Mouse (Mus musculus) embryonic fibroblast, embryonic 13.5 days (primary cell): ENCODE measurements around the gene Slc25a21. TPM values are rescaled to one million over a fixed set of nuclear protein-coding genes. Genes with fewer than 3 reads are reported as not detected.

Experiments used
- H3K27ac ChIP-seq: 2 replicates; pipeline ENCODE4 v1.5.1; 2012; ENCODE audit warnings: low read length, control low read depth, inconsistent platforms; ENCODE audit not compliant: insufficient read depth
- H3K4me1 ChIP-seq: 2 replicates; pipeline ENCODE4 v1.6.1; 2011; ENCODE audit warnings: low read length; ENCODE audit not compliant: control insufficient read depth, insufficient read depth
- H3K4me3 ChIP-seq: 2 replicates; pipeline ENCODE4 v1.5.1; 2011; ENCODE audit warnings: mild to moderate bottlenecking, control low read depth, low read length; ENCODE audit not compliant: insufficient read depth
- CTCF ChIP-seq: IDR thresholded peaks from 2 replicates; pipeline ENCODE4 v1.5.1; 2011; ENCODE audit warnings: mild to moderate bottlenecking, control low read depth, low read length, moderate library complexity, borderline replicate concordance; ENCODE audit not compliant: insufficient read depth
- POLR2A ChIP-seq: IDR thresholded peaks from 2 replicates; pipeline ENCODE4 v1.6.1; 2011; ENCODE audit warnings: low read depth, mild to moderate bottlenecking, control low read depth, low read length, moderate library complexity
- polyA plus RNA-seq: library from polyadenylated mRNA; stranded (reverse); fragments of >200 nt; gene quantifications from 2 replicates; pipeline ENCODE4 v1.2.4, GENCODE M21; 2011; ENCODE audit warnings: low read depth; ENCODE audit not compliant: missing spikeins, insufficient read length

Slc25a21 gene
- polyA plus RNA-seq, 1 experiment = 0.19 TPM

GRCm38 (mm10) chr12:57211353-57212311, 14.4 kb upstream of the Slc25a21 start:
- TF ChIP-seq CTCF = no peak
- TF ChIP-seq POLR2A = 0 out of 2 replicates have a peak, but pooled peaks have one; percentile 27
- Histone ChIP-seq H3K4me1 (no peaks in the 10 kb centered on the region; the same call in 1 of the 2 replicates), H3K4me3 (peak overlapping the region; percentile 22), H3K27ac (no peak overlapping the region)

- Histone ChIP-seq H3K27ac (no peak overlapping the region), H3K4me1 (no peaks in the 10 kb centered on the region), H3K4me3 (no peak overlapping the region)
- TF ChIP-seq POLR2A = no peak
These were observed 7.1 kb upstream of the Slc25a21 start for GRCm38 (mm10) chr12:57204276-57204851.

GRCm38 (mm10) chr12:57201901-57202300, 4.6 kb upstream of the Slc25a21 start:
- TF ChIP-seq CTCF (no peak), POLR2A (no peak)
- no peak overlapping the region; the same call in 1 of the 2 replicates for H3K27ac ChIP-seq
- no peak overlapping the region for H3K4me3 ChIP-seq
- H3K4me1 ChIP-seq = no peaks in the 10 kb centered on the region

- H3K27ac ChIP-seq = no peak overlapping the region
- TF ChIP-seq CTCF (no peak), POLR2A (no peak)
- H3K4me1 ChIP-seq = no peaks in the 10 kb centered on the region
- H3K4me3 ChIP-seq = no peak overlapping the region
These were observed 2.2 kb upstream of the Slc25a21 start for GRCm38 (mm10) chr12:57199427-57199826.

GRCm38 (mm10) chr12:57198269-57198668, 997 bp upstream of the Slc25a21 start:
- TF ChIP-seq POLR2A = no peak
- no peak for TF ChIP-seq CTCF
- Histone ChIP-seq H3K4me3 (no peak overlapping the region), H3K4me1 (no peaks in the 10 kb centered on the region), H3K27ac (no peak overlapping the region)

GRCm38 (mm10) chr12:57196608-57197362, 487 bp downstream of the Slc25a21 start:
- Histone ChIP-seq H3K4me1 (no peaks in the 10 kb centered on the region), H3K4me3 (peak overlapping the region; percentile 30), H3K27ac (no peak overlapping the region)
- TF ChIP-seq CTCF (no peak), POLR2A (no peak)

GRCm38 (mm10) chr12:57196286-57196607, 1.0 kb downstream of the Slc25a21 start:
- Histone ChIP-seq H3K4me3 (peak overlapping the region; percentile 30; the same call in 1 of the 2 replicates), H3K4me1 (no peaks in the 10 kb centered on the region), H3K27ac (no peak overlapping the region)
- TF ChIP-seq CTCF (no peak), POLR2A (no peak)

GRCm38 (mm10) chr12:57194609-57195008, 2.7 kb downstream of the Slc25a21 start:
- Histone ChIP-seq H3K4me3 (no peak overlapping the region), H3K27ac (no peak overlapping the region), H3K4me1 (no peaks in the 10 kb centered on the region)
- TF ChIP-seq CTCF (no peak), POLR2A (no peak)

GRCm38 (mm10) chr12:57187032-57187431, 10.2 kb downstream of the Slc25a21 start:
- Histone ChIP-seq H3K4me3 (no peak overlapping the region), H3K4me1 (no peaks in the 10 kb centered on the region), H3K27ac (no peak overlapping the region)
- TF ChIP-seq POLR2A (no peak), CTCF (no peak)
